Mouse (Mus musculus) ES-E14 (cell line): Measurements from ENCODE around the gene Mymk. TPM values are rescaled to one million over a fixed set of nuclear protein-coding genes. Genes with fewer than 3 reads are reported as not detected.

Experiments used
- DNase-seq: peaks from one replicate; pipeline ENCODE4 v3.0.0-alpha.2; 2013; ENCODE audit warnings: low read depth, low spot score
- H3K27ac ChIP-seq: 2 replicates; pipeline ENCODE4 v1.5.1; 2012; ENCODE audit warnings: low read depth, mild to moderate bottlenecking, low read length, moderate library complexity, mixed read lengths; ENCODE audit not compliant: poor library complexity, insufficient read depth, severe bottlenecking
- H3K36me3 ChIP-seq: 2 replicates; pipeline ENCODE4 v1.6.1; 2012; ENCODE audit warnings: mild to moderate bottlenecking, low read length, moderate library complexity, mixed read lengths; ENCODE audit not compliant: control insufficient read depth, poor library complexity, insufficient read depth, severe bottlenecking
- H3K4me1 ChIP-seq, 2 experiments: fragments of 150-350 bp in 1 of 2; sonication (generic) in 1 of 2; 2 replicates each; pipeline ENCODE4 v1.6.1; 2012; ENCODE audit warnings: low read length in 2 of 2, mild to moderate bottlenecking in 1 of 2, mixed read lengths in 1 of 2; ENCODE audit not compliant: control insufficient read depth in 2 of 2, insufficient read depth in 2 of 2, poor library complexity in 1 of 2
- H3K4me3 ChIP-seq, 2 experiments: fragments of 150-350 bp in 1 of 2; sonication (generic) in 1 of 2; 2 replicates each; pipeline ENCODE4 v1.5.1; 2012; ENCODE audit warnings: low read length in 2 of 2, low read depth in 1 of 2, mild to moderate bottlenecking in 1 of 2, mixed read lengths in 1 of 2; ENCODE audit not compliant: insufficient read depth in 1 of 2, poor library complexity in 1 of 2, severe bottlenecking in 1 of 2
- H3K9ac ChIP-seq: 2 replicates; pipeline ENCODE4 v1.6.1; 2012; ENCODE audit warnings: low read depth, mild to moderate bottlenecking, low read length, mixed read lengths; ENCODE audit not compliant: poor library complexity, insufficient read depth, severe bottlenecking
- H3K9me3 ChIP-seq: fragments of 150-350 bp; sonication (generic); 2 replicates; pipeline ENCODE4 v1.6.1; 2012; ENCODE audit warnings: low read depth, mild to moderate bottlenecking, low read length; ENCODE audit not compliant: control insufficient read depth, insufficient read depth
- CHD2 ChIP-seq: IDR thresholded peaks from 2 replicates; pipeline ENCODE4 v1.6.1; 2014; ENCODE audit warnings: mild to moderate bottlenecking, low read depth, low read length, inconsistent platforms
- HCFC1 ChIP-seq: IDR thresholded peaks from 2 replicates; pipeline ENCODE4 v1.6.1; 2012; ENCODE audit warnings: low read length, inconsistent platforms, borderline replicate concordance; ENCODE audit not compliant: insufficient read depth
- MAFK ChIP-seq: IDR thresholded peaks from 2 replicates; pipeline ENCODE4 v1.6.1; 2014; ENCODE audit warnings: mild to moderate bottlenecking, low read depth, low read length, inconsistent platforms; ENCODE audit not compliant: insufficient read depth
- ZC3H11A ChIP-seq: IDR thresholded peaks from 2 replicates; pipeline ENCODE4 v1.6.1; 2012; ENCODE audit warnings: low read depth, mild to moderate bottlenecking, inconsistent platforms, low read length, borderline replicate concordance
- ZNF384 ChIP-seq: IDR thresholded peaks from 2 replicates; pipeline ENCODE4 v1.6.1; 2012; ENCODE audit warnings: low read depth, low read length, inconsistent platforms
- in situ Hi-C, 2 experiments: fragments of 600-800 bp; cut with MboI; formaldehyde crosslinking; loops; one replicate each; pipeline ENCODE4 v1.15.1; 2025; ENCODE audit warnings: low sequenced_read_pairs in 2 of 2, inconsistent platforms in 1 of 2; ENCODE audit not compliant: unreplicated experiment in 2 of 2
- total RNA-seq: library from RNA; depleted of rRNA; stranded (reverse); fragments of 300-350 nt; gene quantifications from 2 replicates; pipeline ENCODE4 v1.2.3, GENCODE M21; 2012

Mymk gene
- total RNA-seq, 1 experiment, result not detected

DNA sequence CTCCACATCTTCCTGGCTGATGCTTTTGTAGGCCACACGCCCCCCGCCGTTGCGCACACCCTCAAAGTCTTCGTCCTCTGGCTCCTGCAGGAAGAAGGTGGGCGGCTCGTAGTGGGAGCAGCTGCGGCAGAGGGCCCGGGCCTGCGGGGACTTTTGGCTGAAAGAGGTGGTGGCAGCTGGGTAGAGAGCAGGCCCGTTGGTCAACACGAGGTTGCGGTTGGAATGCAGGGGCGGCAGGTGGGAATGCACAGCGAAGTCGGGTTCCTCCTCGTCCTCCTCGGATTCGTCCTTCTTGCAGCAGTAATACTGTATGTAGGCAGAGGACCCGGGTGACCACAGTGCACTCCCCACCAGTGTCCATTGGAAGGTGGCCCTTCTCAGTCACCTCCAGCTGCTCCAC is 40.6 kb upstream of the Mymk start:
- peaks cover 0 to 2% of the 10 kb centered on the region in 2 experiments; a peak in 1 of 4 replicates for H3K4me1 ChIP-seq
- no peaks in the 10 kb centered on the region for H3K36me3 ChIP-seq
- H3K27ac ChIP-seq, result no peak overlapping the region
- in situ Hi-C loops, result no loop called here
- DNase-seq, result no peak
- TF ChIP-seq ZC3H11A (no peak), HCFC1 (no peak), CHD2 (no peak), ZNF384 (no peak), MAFK (no peak)
- no peaks in the 10 kb centered on the region for H3K9me3 ChIP-seq
- H3K9ac ChIP-seq, result no peak overlapping the region
- H3K4me3 ChIP-seq, result no peak overlapping the region

DNA sequence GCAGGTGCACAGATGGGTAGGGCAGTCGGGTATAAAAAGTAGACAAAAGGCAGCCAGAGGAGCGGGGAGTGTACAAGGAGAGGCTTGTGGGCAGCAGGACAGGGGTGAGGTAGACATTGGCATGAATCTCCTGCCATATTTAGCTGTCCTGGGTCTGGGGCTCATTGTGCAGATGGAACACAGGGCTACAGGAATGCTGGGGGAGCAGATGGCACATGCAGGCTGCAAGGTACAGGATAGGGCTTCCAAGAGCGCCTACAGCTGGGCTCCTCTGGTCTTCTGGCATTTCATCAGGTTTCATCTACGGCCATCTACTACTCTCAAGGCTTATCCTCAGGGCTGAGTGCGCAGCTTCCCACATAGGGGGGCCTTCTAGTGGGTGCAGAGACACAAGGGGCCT is 37.1 kb upstream of the Mymk start:
- no peak overlapping the region for H3K27ac ChIP-seq
- in situ Hi-C loops, result no loop called here
- no peak overlapping the region for H3K4me3 ChIP-seq
- peaks cover 0 to 2% of the 10 kb centered on the region in 2 experiments; a peak in 1 of 4 replicates for H3K4me1 ChIP-seq
- H3K36me3 ChIP-seq, result no peaks in the 10 kb centered on the region
- DNase-seq, result no peak
- TF ChIP-seq ZC3H11A (no peak), HCFC1 (no peak), MAFK (no peak), ZNF384 (no peak), CHD2 (no peak)
- H3K9ac ChIP-seq, result no peak overlapping the region
- H3K9me3 ChIP-seq, result no peaks in the 10 kb centered on the region

DNA sequence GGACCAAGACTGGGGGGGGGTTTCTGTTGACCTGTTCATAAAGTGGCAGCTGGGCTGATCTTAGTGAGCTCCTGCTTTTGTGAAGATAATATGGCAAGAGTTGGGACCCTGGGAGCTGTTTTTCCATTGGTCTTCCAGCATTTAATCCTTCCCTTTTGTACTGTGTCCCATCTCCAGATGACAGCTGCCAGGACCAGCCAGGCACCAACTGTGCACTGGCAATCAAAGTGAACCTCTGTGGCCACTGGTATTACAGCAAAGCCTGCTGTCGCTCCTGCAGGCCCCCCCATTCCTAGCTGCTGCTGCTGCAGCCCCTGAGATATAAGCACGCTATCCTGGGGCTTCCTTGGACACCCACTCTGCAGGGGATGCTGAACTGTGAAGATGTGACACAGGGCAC is 36.2 kb upstream of the Mymk start:
- H3K4me1 ChIP-seq, result peaks cover 0 to 2% of the 10 kb centered on the region in 2 experiments; a peak in 1 of 4 replicates
- H3K4me3 ChIP-seq, result no peak overlapping the region
- no peak for DNase-seq
- H3K9me3 ChIP-seq, result no peaks in the 10 kb centered on the region
- in situ Hi-C loops, result no loop called here
- TF ChIP-seq ZNF384 (no peak), ZC3H11A (no peak), CHD2 (no peak), MAFK (no peak), HCFC1 (no peak)
- H3K36me3 ChIP-seq, result no peaks in the 10 kb centered on the region
- no peak overlapping the region for H3K9ac ChIP-seq
- H3K27ac ChIP-seq, result no peak overlapping the region

DNA sequence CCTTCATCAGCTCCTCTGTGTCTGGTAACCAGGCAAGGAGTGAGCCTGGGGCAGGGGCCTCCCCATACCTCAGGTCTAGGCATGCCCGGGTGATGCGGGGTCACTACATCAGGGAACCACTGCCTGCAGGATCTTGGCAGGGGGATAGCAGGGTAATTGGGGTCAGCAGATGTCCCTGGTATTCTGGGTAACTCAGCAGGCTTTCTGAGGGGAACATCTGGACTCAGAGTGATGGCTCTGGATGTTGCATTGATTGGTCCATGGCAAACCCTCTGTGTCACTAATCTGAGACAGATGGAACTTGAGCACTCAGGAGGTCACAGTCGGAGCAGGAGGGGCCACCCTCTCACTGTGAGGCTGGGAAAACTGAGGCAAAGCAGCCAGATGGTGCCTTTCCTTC is 34.8 kb upstream of the Mymk start:
- TF ChIP-seq CHD2, result no peak
- TF ChIP-seq MAFK, result no peak
- no peak for TF ChIP-seq ZNF384
- no peak for TF ChIP-seq HCFC1
- TF ChIP-seq ZC3H11A, result no peak
- no peaks in the 10 kb centered on the region for H3K4me1 ChIP-seq
- no peaks in the 10 kb centered on the region for H3K36me3 ChIP-seq
- no peaks in the 10 kb centered on the region for H3K9me3 ChIP-seq
- no peak overlapping the region for H3K9ac ChIP-seq
- no peak for DNase-seq
- no peak overlapping the region for H3K27ac ChIP-seq
- H3K4me3 ChIP-seq, result no peak overlapping the region
- in situ Hi-C loops, result no loop called here

DNA sequence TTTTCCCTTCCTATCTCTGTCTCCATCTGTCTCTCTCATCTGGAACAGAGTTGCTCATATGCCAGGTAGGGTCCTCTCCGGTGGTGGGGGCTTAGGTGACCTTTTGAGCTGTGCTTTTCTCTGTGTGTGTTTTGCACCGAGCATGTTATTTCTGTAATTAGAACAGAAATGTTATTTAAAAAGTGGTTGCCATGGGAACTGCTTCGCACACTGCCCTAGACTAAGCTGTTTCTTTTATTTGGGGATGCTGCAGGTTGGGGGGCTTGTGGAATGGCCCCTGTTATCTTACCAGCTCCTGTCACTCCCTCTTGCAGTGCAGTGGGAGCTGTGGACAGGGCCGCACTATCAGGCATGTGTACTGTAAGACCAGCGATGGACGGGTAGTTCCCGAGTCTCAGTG is 31.6 kb upstream of the Mymk start:
- DNase-seq, result no peak
- H3K27ac ChIP-seq, result no peak overlapping the region
- TF ChIP-seq ZNF384, result no peak
- no peak for TF ChIP-seq HCFC1
- TF ChIP-seq CHD2, result no peak
- TF ChIP-seq ZC3H11A, result no peak
- no peak for TF ChIP-seq MAFK
- H3K36me3 ChIP-seq, result no peaks in the 10 kb centered on the region
- H3K4me3 ChIP-seq, result no peak overlapping the region
- H3K9ac ChIP-seq, result no peak overlapping the region
- H3K9me3 ChIP-seq, result no peaks in the 10 kb centered on the region
- in situ Hi-C loops, result no loop called here
- H3K4me1 ChIP-seq, result no peaks in the 10 kb centered on the region
